Mouse (Mus musculus) ES-Bruce4 (cell line): ENCODE results near the gene Gm17349.

Source experiments
- CTCF ChIP-seq: IDR thresholded peaks from one replicate; pipeline ENCODE4 v1.8.1; 2011; ENCODE audit warnings: low read depth, low read length
- EP300 ChIP-seq: IDR thresholded peaks from 2 replicates; pipeline ENCODE4 v1.6.1; 2011; ENCODE audit warnings: low read depth, low read length; ENCODE audit not compliant: insufficient read depth
- POLR2A ChIP-seq: IDR thresholded peaks from one replicate; pipeline ENCODE4 v1.8.1; 2011; ENCODE audit warnings: low read length; ENCODE audit not compliant: insufficient read depth

DNA sequence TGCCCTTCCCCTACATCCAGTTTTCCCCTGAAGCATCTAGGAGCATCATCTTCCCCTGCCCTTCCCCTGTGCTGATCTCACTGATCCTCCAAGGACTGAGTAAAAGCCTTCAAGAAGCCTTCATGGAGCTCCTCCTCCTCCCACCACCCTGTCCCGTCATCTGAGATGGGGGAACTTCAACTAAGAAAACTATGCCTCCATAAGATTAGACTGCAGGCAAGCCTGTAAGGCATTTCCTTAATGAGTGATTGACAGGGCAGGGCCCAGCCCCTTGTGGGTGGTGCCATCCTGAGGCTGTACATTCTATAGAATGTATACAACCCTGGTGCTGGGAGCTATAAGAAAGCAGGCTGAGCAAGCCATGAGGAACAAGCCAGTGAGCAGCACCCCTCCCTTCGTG lies 46.9 kb downstream of the Gm17349 start:
- TF ChIP-seq EP300 (no peak), CTCF (no peak), POLR2A (no peak)
